Mouse (Mus musculus) embryonic fibroblast, embryonic 13.5 days (primary cell): ENCODE data around the gene Mrpl52. TPM values are rescaled to one million over a fixed set of nuclear protein-coding genes. Genes with fewer than 3 reads are reported as not detected.

Experiments used
- H3K27ac ChIP-seq: 2 replicates; pipeline ENCODE4 v1.5.1; 2012; ENCODE audit warnings: low read length, control low read depth, inconsistent platforms; ENCODE audit not compliant: insufficient read depth
- H3K4me1 ChIP-seq: 2 replicates; pipeline ENCODE4 v1.6.1; 2011; ENCODE audit warnings: low read length; ENCODE audit not compliant: control insufficient read depth, insufficient read depth
- H3K4me3 ChIP-seq: 2 replicates; pipeline ENCODE4 v1.5.1; 2011; ENCODE audit warnings: mild to moderate bottlenecking, control low read depth, low read length; ENCODE audit not compliant: insufficient read depth
- CTCF ChIP-seq: IDR thresholded peaks from 2 replicates; pipeline ENCODE4 v1.5.1; 2011; ENCODE audit warnings: mild to moderate bottlenecking, control low read depth, low read length, moderate library complexity, borderline replicate concordance; ENCODE audit not compliant: insufficient read depth
- POLR2A ChIP-seq: IDR thresholded peaks from 2 replicates; pipeline ENCODE4 v1.6.1; 2011; ENCODE audit warnings: low read depth, mild to moderate bottlenecking, control low read depth, low read length, moderate library complexity
- polyA plus RNA-seq: library from polyadenylated mRNA; stranded (reverse); fragments of >200 nt; gene quantifications from 2 replicates; pipeline ENCODE4 v1.2.4, GENCODE M21; 2011; ENCODE audit warnings: low read depth; ENCODE audit not compliant: missing spikeins, insufficient read length

Gene Mrpl52
- polyA plus RNA-seq, 1 experiment, result 138 TPM

- peak overlapping the region; percentile 12 for H3K27ac ChIP-seq
- no peak overlapping the region for H3K4me3 ChIP-seq
- TF ChIP-seq POLR2A, result no peak; the same call in 1 of the 2 replicates
- TF ChIP-seq CTCF, result no peak
- peaks cover 27% of the 10 kb centered on the region for H3K4me1 ChIP-seq
These were observed 14.7 kb downstream of the Mrpl52 start for GRCm38 (mm10) chr14:54441365-54441764.

- Histone ChIP-seq H3K4me1 (peaks cover 27% of the 10 kb centered on the region), H3K27ac (peak overlapping the region; percentile 91), H3K4me3 (no peak overlapping the region)
- TF ChIP-seq POLR2A (no peak), CTCF (no peak)
These were observed 15.8 kb downstream of the Mrpl52 start for GRCm38 (mm10) chr14:54442548-54442947.

DNA sequence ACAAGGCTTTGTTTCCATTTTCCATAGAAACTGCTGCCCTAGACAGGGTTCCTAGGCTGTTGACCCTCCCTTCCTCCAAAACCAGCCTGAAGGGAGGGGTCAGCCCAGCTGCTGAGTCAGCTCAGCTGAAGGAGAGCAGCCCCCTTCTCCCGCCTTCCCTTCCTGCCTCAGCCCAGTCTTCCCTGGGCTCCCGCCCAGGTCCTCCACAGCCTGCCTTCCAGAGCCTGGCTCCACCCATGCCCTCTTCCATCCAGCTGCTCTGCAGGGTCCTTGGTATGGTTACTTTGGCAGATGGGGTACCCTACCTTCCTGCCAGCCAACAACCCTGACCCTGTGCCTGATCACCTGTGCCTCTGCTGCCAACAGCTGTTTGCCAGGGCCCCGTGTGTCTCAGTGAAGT is 16.5 kb downstream of the Mrpl52 start:
- H3K4me3 ChIP-seq, result no peak overlapping the region
- TF ChIP-seq POLR2A (0 out of 2 replicates have a peak, but pooled peaks have one; percentile 7), CTCF (no peak)
- peak overlapping the region; percentile 91 for H3K27ac ChIP-seq
- peaks cover 27% of the 10 kb centered on the region for H3K4me1 ChIP-seq

GRCm38 (mm10) chr14:54443712-54444618 is 17.3 kb downstream of the Mrpl52 start:
- Histone ChIP-seq H3K4me1 (peaks cover 27% of the 10 kb centered on the region), H3K4me3 (no peak overlapping the region), H3K27ac (peak overlapping the region; percentile 91)
- TF ChIP-seq POLR2A (peak; percentile 23; the same call in 1 of the 2 replicates), CTCF (no peak)

GRCm38 (mm10) chr14:54445476-54445875 is 18.8 kb downstream of the Mrpl52 start:
- TF ChIP-seq POLR2A (no peak), CTCF (no peak)
- Histone ChIP-seq H3K4me1 (peaks cover 27% of the 10 kb centered on the region), H3K27ac (peak overlapping the region; percentile 59), H3K4me3 (no peak overlapping the region)

DNA sequence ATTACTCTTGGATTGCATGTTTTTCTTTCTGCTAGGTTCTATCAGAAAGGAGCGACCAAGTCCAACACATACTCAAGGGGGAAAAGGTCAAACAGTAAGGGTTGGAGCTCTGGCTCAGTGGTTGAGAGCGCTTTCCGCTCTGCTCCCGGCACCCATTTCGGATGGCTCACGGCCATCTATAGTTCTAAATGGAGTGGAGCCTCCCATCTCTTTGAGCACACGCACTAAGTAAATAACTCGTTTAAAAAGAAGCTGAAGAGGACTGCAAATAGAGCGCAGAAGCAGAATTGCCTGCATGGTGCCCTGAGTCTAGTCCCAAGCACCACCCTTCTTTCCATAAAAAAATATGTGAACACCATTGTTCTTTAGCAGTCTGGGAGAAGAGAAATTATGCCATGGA is 26.9 kb downstream of the Mrpl52 start:
- Histone ChIP-seq H3K4me3 (no peak overlapping the region), H3K27ac (no peak overlapping the region), H3K4me1 (peaks cover 5% of the 10 kb centered on the region; the same call in 1 of the 2 replicates)
- TF ChIP-seq POLR2A (no peak), CTCF (no peak)

DNA sequence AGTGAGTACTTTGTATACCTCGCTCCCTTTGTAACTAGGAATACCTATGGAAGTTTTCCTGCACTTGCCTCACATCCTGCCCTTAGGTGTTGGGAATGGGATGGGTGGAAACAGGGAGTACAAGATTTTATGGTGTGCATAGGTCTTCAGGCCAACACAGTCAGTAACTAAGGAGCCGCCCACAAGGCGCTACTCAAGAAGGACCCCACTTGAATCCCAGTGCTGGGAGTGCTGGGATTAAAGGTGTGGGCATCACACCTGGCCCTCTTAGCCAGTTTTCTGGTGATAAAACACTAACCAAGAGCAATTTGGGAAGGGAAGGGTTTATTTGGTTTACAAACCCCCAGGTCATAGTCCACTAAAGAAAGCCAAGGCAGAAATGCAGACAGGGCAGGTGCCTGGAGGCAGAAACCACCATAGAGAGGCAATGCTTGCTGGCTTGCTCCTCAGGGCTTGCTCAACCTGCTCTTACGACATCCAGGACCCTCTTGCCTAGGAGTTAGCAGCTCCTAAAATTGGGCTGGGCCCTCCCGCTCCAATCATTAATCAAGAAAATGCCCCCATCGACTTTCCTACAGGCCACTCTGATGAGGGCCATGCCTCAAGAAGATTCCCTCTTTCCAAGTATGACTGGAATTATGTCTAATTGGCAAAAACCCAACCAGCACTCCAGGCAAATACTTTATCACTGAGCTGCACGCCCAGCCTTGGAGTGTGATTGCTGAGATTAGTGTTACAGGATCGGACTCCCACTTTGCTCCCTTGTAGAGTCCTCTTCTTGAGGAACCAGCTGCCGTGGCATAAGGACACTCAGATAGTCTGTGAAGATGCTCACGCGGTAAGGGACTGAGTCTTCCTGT is 28.2 kb downstream of the Mrpl52 start:
- H3K27ac ChIP-seq, result no peak overlapping the region
- H3K4me3 ChIP-seq, result no peak overlapping the region
- TF ChIP-seq POLR2A (no peak), CTCF (no peak)
- H3K4me1 ChIP-seq, result peaks cover 5% of the 10 kb centered on the region; the same call in 1 of the 2 replicates

DNA sequence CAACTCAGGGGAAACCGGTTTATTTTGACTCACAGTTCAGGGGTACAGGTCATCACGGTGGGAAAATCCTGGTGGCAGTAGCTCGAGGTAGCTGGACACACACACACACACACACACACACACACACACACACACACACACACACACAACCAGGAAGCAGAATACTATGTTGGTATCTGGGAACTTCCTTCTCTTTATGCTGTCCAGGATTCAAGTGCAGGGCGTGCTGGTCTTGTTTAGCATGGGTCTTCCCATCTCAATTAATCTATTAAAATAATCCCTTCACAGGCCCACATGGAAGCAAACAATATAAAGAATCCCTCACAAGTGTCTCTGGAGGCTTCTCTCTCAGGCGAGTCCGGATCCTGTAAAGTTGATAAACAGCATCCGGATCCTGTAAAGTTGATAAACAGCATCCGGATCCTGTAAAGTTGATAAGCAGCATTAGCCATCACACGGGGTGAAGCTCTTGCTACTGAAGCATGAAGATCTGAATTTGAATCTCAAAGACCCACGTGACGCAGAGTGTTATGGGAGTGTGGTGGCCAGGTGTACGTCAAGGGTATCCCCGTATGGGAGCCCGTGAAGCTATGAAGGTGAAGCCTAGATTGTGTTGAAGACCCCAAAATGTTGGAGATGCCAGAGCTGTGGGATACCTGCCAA is 31.3 kb downstream of the Mrpl52 start:
- no peak overlapping the region for H3K27ac ChIP-seq
- H3K4me1 ChIP-seq, result peaks cover 5% of the 10 kb centered on the region; the same call in 1 of the 2 replicates
- TF ChIP-seq CTCF (no peak), POLR2A (no peak)
- H3K4me3 ChIP-seq, result no peak overlapping the region

- Histone ChIP-seq H3K27ac (no peak overlapping the region), H3K4me3 (no peak overlapping the region), H3K4me1 (no peaks in the 10 kb centered on the region)
- TF ChIP-seq POLR2A (no peak), CTCF (no peak)
These were observed 35.4 kb downstream of the Mrpl52 start for GRCm38 (mm10) chr14:54462146-54462545.
